Mouse (Mus musculus) gastrocnemius, postnatal 4 days (tissue): ENCODE measurements around the gene Dnah11. TPM values are rescaled to one million over a fixed set of nuclear protein-coding genes. Genes with fewer than 3 reads are reported as not detected.
A peak's percentile ranks its signal among the peaks of the same experiment; 100 is the strongest.

Source experiments
- DNase-seq, 2 experiments: peaks; one replicate each; pipeline ENCODE4 v3.0.0; 2021 to 2022; ENCODE audit warnings: low spot score in 2 of 2, mixed read lengths in 2 of 2
- long read RNA-seq, 2 experiments: library from polyadenylated mRNA; stranded (forward); transcript quantifications; one replicate each; pipeline ENCODE4 v2.0.0; 2021
- total RNA-seq, 2 experiments: library from RNA; stranded (reverse); gene quantifications; 2 replicates each; pipeline ENCODE4 v1.2.3; 2021

Dnah11 gene
- total RNA-seq: under 1 TPM; 0.03 to 0.29 TPM
- long read RNA-seq, experiment 1: 0 reads
- long read RNA-seq, experiment 2: 0 reads

GRCm38 (mm10) chr12:118198386-118199093 is at the start of gene Dnah11:
Gene Dnah11 (minus strand): TSS chr12:118199043.
- DNase-seq: peak; percentile 18 to 53

- DNase-seq: no peak
These were observed 22.3 kb upstream of the Dnah11 start for GRCm38 (mm10) chr12:118221182-118221581.

DNA sequence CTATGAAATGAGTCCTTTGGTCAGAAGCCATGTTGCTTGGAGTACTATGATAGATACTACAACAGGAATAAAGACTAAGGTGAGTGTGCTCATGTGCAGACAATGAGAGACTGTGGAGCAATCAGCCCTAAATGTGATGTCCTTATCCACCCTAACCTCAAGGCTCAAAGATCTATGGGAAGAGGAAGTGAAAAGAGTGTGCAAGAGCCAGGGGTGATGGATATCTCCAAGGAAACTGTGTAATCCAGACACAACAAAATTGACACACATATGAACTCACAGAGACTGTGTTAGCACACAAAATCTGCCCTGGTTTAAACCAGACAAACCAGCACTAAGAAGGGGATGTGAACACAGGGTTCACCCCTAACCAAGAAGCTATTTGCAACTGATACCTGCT is 21.2 kb upstream of the Dnah11 start:
- no peak for DNase-seq

- no peak for DNase-seq
These were observed 13.3 kb upstream of the Dnah11 start for GRCm38 (mm10) chr12:118212163-118212562.

DNA sequence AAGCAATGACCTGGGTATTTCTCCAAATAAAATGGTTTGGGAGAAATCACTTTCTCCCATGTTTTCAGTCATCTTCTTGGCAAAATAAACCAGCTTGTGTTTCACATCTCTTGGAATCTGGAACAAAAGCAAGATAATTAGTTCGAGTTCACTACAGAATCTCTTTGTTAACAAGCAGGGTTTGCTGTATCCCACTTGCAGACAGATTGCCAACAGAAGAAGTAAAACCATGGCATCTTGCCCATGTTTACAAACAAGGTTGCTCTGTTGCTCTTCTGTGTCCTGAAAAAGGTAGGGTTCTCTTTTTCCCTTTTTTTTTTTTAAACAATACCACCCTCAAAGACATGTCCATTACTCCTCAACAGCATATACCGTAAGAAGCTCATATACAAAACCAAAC is 2.3 kb downstream of the Dnah11 start:
- DNase-seq: no peak

DNA sequence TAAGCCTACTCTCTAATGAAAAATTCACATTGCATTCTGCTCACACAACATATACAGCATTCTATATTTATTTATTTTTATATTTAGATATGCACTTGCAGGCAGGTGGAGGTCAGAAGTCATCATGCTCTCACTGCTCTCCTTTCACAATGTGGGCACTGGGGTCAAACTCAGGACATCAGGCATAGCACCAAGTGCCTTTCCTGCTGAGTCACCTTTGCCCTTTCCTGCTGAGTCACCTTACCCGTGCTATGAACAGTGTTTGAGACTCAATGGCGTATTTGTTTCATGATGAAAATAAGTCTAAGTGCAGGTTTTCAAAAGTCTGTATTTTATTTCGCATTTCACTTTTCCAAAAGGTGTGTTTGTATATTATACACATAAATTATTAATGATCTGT is 9.3 kb downstream of the Dnah11 start:
- DNase-seq: no peak

DNA sequence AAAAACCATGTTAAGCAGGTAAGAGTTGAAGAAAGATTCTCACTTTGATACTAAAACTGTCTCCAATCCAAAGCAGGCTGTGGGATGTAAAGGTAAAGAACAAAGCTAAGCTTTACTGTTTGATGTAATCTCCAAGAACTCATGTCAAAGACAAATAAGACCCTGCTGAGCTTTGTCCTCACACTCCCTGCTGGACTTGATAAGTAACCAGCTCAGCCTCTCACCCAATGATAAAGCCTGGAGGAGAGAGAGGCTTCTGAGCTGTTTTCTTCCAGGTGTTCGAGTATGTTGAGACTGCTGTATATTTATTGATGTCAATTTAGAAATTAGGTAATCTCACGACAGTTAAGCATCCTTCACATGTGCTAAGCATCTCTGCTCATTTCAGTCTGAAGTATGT is 11.2 kb downstream of the Dnah11 start:
- no peak for DNase-seq

GRCm38 (mm10) chr12:118186881-118187489 is 11.9 kb downstream of the Dnah11 start:
- DNase-seq: no peak

DNA sequence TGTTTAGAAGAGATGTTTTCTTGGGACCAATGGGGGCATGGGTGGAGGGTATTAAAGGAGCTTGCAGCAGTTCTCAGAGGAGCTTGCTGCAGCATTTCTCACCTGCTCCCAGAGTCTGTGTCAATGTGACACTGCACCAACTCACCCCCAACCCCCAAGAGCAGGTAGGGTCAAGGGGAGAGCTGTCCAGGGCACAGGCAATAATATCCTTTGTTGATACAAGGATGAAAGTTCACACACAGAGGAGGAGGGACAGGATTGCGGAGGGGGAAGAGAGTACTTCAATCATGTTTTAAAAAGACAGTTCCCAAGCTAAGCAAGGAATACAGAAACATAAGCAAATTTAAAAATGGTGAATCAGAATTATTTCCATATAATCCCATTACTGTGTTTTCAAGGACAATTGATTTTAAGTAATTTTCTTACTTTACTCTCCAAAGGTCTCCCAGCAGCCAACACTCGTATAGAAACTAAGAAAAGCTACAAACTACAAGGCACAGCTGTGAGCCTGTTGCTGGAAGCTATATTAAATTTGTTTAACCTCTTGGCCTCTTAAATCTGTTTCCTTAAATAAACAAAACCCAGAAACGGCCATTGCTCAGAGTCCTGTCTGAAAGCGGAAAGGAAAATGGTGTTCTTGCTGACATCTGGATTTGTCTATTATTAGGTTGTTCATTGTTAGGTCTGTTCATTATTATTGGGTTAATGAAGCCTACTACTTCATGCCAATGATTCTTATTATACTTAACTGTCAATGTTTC is 12.5 kb downstream of the Dnah11 start:
- DNase-seq: no peak

- DNase-seq: no peak
These were observed 14.1 kb downstream of the Dnah11 start for GRCm38 (mm10) chr12:118184731-118185130.

DNA sequence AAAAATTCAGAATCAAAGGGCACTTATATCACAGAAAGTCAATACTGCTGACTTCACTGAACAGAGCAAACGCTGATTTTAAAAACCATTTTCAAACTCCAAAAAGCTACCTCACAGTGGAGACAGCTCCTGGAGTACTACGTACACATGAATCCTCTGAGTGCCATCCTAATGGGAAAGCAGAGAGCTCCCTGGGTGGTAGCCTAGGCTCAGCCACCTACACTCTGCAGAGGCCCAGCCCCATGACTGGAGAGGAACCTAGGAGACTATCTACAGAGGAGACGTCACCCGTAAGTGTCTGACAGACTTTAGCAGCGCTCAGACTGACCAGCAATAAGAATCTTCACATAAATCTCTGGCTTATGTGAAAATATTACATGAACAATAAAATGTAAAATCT is 21.1 kb downstream of the Dnah11 start:
- no peak for DNase-seq

DNA sequence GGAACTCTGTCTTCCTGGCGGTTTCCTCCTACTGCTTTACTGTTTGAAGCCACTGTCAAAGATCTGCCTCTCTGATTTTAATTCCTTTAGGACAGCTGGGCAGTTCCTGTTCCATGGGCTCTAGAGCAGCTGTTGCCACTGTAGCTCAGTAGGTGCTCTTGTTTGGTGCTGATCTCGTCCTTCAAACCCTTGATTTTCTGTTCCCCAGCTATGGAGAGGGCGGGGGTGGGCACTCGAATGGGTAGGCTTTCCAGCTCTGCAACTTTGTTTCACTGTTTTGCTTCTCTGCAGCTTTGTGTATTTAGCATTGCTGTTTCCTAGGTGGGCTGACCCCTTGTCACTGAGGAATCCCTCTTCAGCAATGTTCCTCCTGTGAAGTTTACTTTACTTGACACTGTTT is 34.1 kb downstream of the Dnah11 start:
- DNase-seq: no peak

- no peak for DNase-seq
These were observed 41.9 kb downstream of the Dnah11 start for GRCm38 (mm10) chr12:118156986-118157385.

- no peak for DNase-seq
These were observed 51.3 kb downstream of the Dnah11 start for GRCm38 (mm10) chr12:118147521-118148033.

- DNase-seq: no peak
These were observed 70.7 kb downstream of the Dnah11 start for GRCm38 (mm10) chr12:118128116-118128515.

GRCm38 (mm10) chr12:118119668-118120067 is 79.2 kb downstream of the Dnah11 start:
- no peak for DNase-seq

GRCm38 (mm10) chr12:118112599-118112998 is 86.2 kb downstream of the Dnah11 start:
- no peak for DNase-seq

DNA sequence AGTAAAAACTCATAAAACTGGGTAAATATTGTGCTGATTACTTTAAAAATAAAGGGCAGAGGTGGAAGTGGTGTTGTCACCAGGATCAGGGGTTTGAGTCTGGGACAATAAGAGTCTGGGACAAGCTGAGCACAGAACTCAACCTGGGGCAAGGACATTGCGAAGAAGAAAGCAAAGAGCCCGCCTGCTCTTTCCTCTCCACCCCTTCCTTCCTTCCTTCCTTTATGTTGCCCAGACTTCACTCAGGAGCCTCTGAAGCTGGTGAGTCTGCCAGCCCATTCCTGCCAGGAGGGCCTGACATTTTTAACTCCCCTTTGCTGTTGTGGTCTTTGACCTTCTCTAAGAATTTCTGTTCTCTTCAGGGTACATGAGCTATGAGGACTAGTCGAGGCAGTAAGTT is 86.9 kb downstream of the Dnah11 start:
- no peak for DNase-seq

- no peak for DNase-seq
These were observed 91.1 kb downstream of the Dnah11 start for GRCm38 (mm10) chr12:118107719-118108118.

GRCm38 (mm10) chr12:118104520-118104919 is 94.3 kb downstream of the Dnah11 start:
- no peak for DNase-seq

- DNase-seq: no peak
These were observed 99.1 kb downstream of the Dnah11 start for GRCm38 (mm10) chr12:118099694-118100093.

- no peak for DNase-seq
These were observed 100.6 kb downstream of the Dnah11 start for GRCm38 (mm10) chr12:118098257-118098656.
